Mouse (Mus musculus) liver, postnatal 0 days (tissue): ENCODE data around the gene Wdr3.

Experiments
- CTCF ChIP-seq: sonication (generic); IDR thresholded peaks from 2 replicates; pipeline ENCODE4 v1.5.1; 2016; ENCODE audit warnings: antibody characterized with exemption, low read depth
- EP300 ChIP-seq: IDR thresholded peaks from 2 replicates; pipeline ENCODE4 v1.6.1; 2016; ENCODE audit warnings: antibody characterized with exemption, low read depth, mild to moderate bottlenecking

GRCm38 (mm10) chr3:100201554-100201953, 39.3 kb upstream of the Wdr3 start:
- TF ChIP-seq CTCF (no peak), EP300 (no peak)
